Mouse (Mus musculus) embryonic facial prominence, embryonic 11.5 days (tissue): ENCODE results near the gene Gga1. TPM values are rescaled to one million over a fixed set of nuclear protein-coding genes. Genes with fewer than 3 reads are reported as not detected.

Experiments used
- ATAC-seq: fragments of 200-750 bp; cut with Nextera tagmentation; replicated peaks from 2 replicates; pipeline ENCODE4 v1.8.0; 2017; ENCODE audit warnings: low read depth; ENCODE audit not compliant: insufficient number of reproducible peaks, low FRiP score, low TSS enrichment
- DNase-seq: peaks from one replicate; pipeline ENCODE4 v3.0.0-alpha.2; 2015; ENCODE audit warnings: low spot score
- H3K27ac ChIP-seq: fragments of 300-500 bp; sonication (generic); replicated peaks from 2 replicates; pipeline ENCODE4 v1.5.1; 2014; ENCODE audit warnings: mild to moderate bottlenecking, low read depth, low read length, control low read depth
- H3K27me3 ChIP-seq: fragments of 300-500 bp; sonication (generic); 2 replicates; pipeline ENCODE4 v1.6.1; 2014; ENCODE audit warnings: mild to moderate bottlenecking, low read length, moderate library complexity, mixed read lengths; ENCODE audit not compliant: control insufficient read depth, insufficient read depth
- H3K36me3 ChIP-seq: fragments of 300-500 bp; sonication (generic); replicated peaks from 2 replicates; pipeline ENCODE4 v1.6.1; 2014; ENCODE audit warnings: low read depth, mild to moderate bottlenecking, low read length, moderate library complexity, mixed read lengths; ENCODE audit not compliant: control insufficient read depth, insufficient read depth
- H3K4me1 ChIP-seq: fragments of 300-500 bp; sonication (generic); 2 replicates; pipeline ENCODE4 v1.6.1; 2014; ENCODE audit warnings: low read length, mixed read lengths; ENCODE audit not compliant: control insufficient read depth, insufficient read depth
- H3K4me2 ChIP-seq: fragments of 300-500 bp; sonication (generic); 2 replicates; pipeline ENCODE4 v1.6.1; 2014; ENCODE audit warnings: low read depth, mild to moderate bottlenecking, control low read depth, low read length, moderate library complexity
- H3K4me3 ChIP-seq: fragments of 300-500 bp; sonication (generic); 2 replicates; pipeline ENCODE4 v1.5.1; 2014; ENCODE audit warnings: low read depth, low read length, control low read depth
- H3K9ac ChIP-seq: fragments of 300-500 bp; sonication (generic); replicated peaks from 2 replicates; pipeline ENCODE4 v1.6.1; 2014; ENCODE audit warnings: mild to moderate bottlenecking, control low read depth, low read length
- H3K9me3 ChIP-seq: fragments of 300-500 bp; sonication (generic); replicated peaks from 2 replicates; pipeline ENCODE4 v1.6.1; 2016; ENCODE audit warnings: mild to moderate bottlenecking, low read length, inconsistent platforms, mixed read lengths; ENCODE audit not compliant: control insufficient read depth
- WGBS: fragments of 180-500 bp; shearing (Covaris S2); extraction: QIAGEN DNeasy Blood & Tissue Kit; methylation state at CpG from one replicate; pipeline ENCODE4 v1.1.7; 2014; 5-methylcytosine and 5-hydroxymethylcytosine counted together
- polyA plus RNA-seq: library from polyadenylated mRNA; unstranded; fragments of >200 nt; fragmentation: Nextera tagmentation; extraction: Ambion mirVana; gene quantifications from 2 replicates; pipeline ENCODE4 v1.2.1, GENCODE M21; 2014

Gga1 gene
- polyA plus RNA-seq, 1 experiment from 2014 or later, result 21.1 TPM

- no peak overlapping the region for H3K4me3 ChIP-seq
- no peaks in the 10 kb centered on the region for H3K27me3 ChIP-seq
- H3K4me1 ChIP-seq, result no peaks in the 10 kb centered on the region
- H3K36me3 ChIP-seq, result no peaks in the 10 kb centered on the region
- ATAC-seq, result no peak
- H3K27ac ChIP-seq, result no peak overlapping the region
- H3K9ac ChIP-seq, result no peak overlapping the region
- no peak for DNase-seq
- WGBS, result 66% methylated on average over 4 of the region's 4 CpGs
- H3K9me3 ChIP-seq, result no peaks in the 10 kb centered on the region
- no peak overlapping the region for H3K4me2 ChIP-seq
These were observed 17.7 kb upstream of the Gga1 start for GRCm38 (mm10) chr15:78859311-78859710.

GRCm38 (mm10) chr15:78859714-78860113 is 17.3 kb upstream of the Gga1 start:
- 68% methylated on average over 6 of the region's 6 CpGs for WGBS
- Histone ChIP-seq H3K36me3 (no peaks in the 10 kb centered on the region), H3K9ac (no peak overlapping the region), H3K9me3 (no peaks in the 10 kb centered on the region), H3K4me2 (no peak overlapping the region), H3K27ac (no peak overlapping the region), H3K4me3 (no peak overlapping the region), H3K27me3 (no peaks in the 10 kb centered on the region), H3K4me1 (no peaks in the 10 kb centered on the region)
- ATAC-seq (no peak), DNase-seq (no peak)

GRCm38 (mm10) chr15:78862280-78862679 is 14.7 kb upstream of the Gga1 start:
- Histone ChIP-seq H3K27me3 (no peaks in the 10 kb centered on the region), H3K9ac (no peak overlapping the region), H3K4me1 (no peaks in the 10 kb centered on the region), H3K36me3 (no peaks in the 10 kb centered on the region), H3K9me3 (no peaks in the 10 kb centered on the region), H3K4me2 (no peak overlapping the region), H3K27ac (no peak overlapping the region), H3K4me3 (no peak overlapping the region)
- DNase-seq, result no peak
- ATAC-seq, result no peak
- WGBS, result 88% methylated on average over 5 of the region's 5 CpGs

- no peaks in the 10 kb centered on the region for H3K27me3 ChIP-seq
- H3K36me3 ChIP-seq, result no peaks in the 10 kb centered on the region
- no peak overlapping the region for H3K4me2 ChIP-seq
- no peak overlapping the region for H3K4me3 ChIP-seq
- H3K9ac ChIP-seq, result no peak overlapping the region
- WGBS, result 82% methylated on average over 2 of the region's 2 CpGs
- ATAC-seq (no peak), DNase-seq (no peak)
- no peak overlapping the region for H3K27ac ChIP-seq
- H3K4me1 ChIP-seq, result no peaks in the 10 kb centered on the region
- no peaks in the 10 kb centered on the region for H3K9me3 ChIP-seq
These were observed 13.8 kb upstream of the Gga1 start for GRCm38 (mm10) chr15:78863154-78863553.

- no peak overlapping the region for H3K27ac ChIP-seq
- H3K4me1 ChIP-seq, result peaks cover 2% of the 10 kb centered on the region
- WGBS, result 45% methylated on average over 13 of the region's 13 CpGs
- H3K9me3 ChIP-seq, result no peaks in the 10 kb centered on the region
- ATAC-seq (no peak), DNase-seq (no peak)
- H3K36me3 ChIP-seq, result no peaks in the 10 kb centered on the region
- no peaks in the 10 kb centered on the region for H3K27me3 ChIP-seq
- H3K9ac ChIP-seq, result no peak overlapping the region
- no peak overlapping the region for H3K4me2 ChIP-seq
- no peak overlapping the region for H3K4me3 ChIP-seq
These were observed 13.1 kb upstream of the Gga1 start for GRCm38 (mm10) chr15:78863852-78864253.

GRCm38 (mm10) chr15:78868398-78868797 is 8.6 kb upstream of the Gga1 start:
- H3K36me3 ChIP-seq, result no peaks in the 10 kb centered on the region
- no peak; the same call in 1 of the 2 replicates for ATAC-seq
- H3K4me3 ChIP-seq, result no peak overlapping the region
- H3K4me2 ChIP-seq, result peak overlapping the region; percentile 10
- no peak overlapping the region for H3K9ac ChIP-seq
- peak overlapping the region; percentile 47; the same call in 1 of the 2 replicates for H3K27ac ChIP-seq
- peak; percentile 79 for DNase-seq
- no peaks in the 10 kb centered on the region for H3K27me3 ChIP-seq
- H3K9me3 ChIP-seq, result no peaks in the 10 kb centered on the region
- 12% methylated on average over 9 of the region's 9 CpGs for WGBS
- H3K4me1 ChIP-seq, result peaks cover 2% of the 10 kb centered on the region

GRCm38 (mm10) chr15:78868826-78869233 is 8.2 kb upstream of the Gga1 start:
- 60% methylated on average over 7 of the region's 7 CpGs for WGBS
- Histone ChIP-seq H3K4me3 (no peak overlapping the region), H3K4me2 (peak overlapping the region; percentile 10; the same call in 1 of the 2 replicates), H3K4me1 (peaks cover 2% of the 10 kb centered on the region), H3K27me3 (no peaks in the 10 kb centered on the region), H3K9me3 (no peaks in the 10 kb centered on the region), H3K36me3 (no peaks in the 10 kb centered on the region), H3K9ac (no peak overlapping the region), H3K27ac (peak overlapping the region; percentile 35; the same call in 1 of the 2 replicates)
- ATAC-seq (0 out of 2 replicates have a peak, but pooled peaks have one; percentile 20), DNase-seq (no peak)

GRCm38 (mm10) chr15:78869775-78870174 is 7.2 kb upstream of the Gga1 start:
- no peaks in the 10 kb centered on the region for H3K36me3 ChIP-seq
- WGBS, result 22% methylated on average over 6 of the region's 6 CpGs
- no peak for ATAC-seq
- H3K9me3 ChIP-seq, result no peaks in the 10 kb centered on the region
- DNase-seq, result peak; percentile 77
- H3K4me1 ChIP-seq, result peaks cover 2% of the 10 kb centered on the region
- H3K27me3 ChIP-seq, result no peaks in the 10 kb centered on the region
- H3K9ac ChIP-seq, result no peak overlapping the region
- no peak overlapping the region for H3K4me2 ChIP-seq
- H3K4me3 ChIP-seq, result no peak overlapping the region
- H3K27ac ChIP-seq, result no peak overlapping the region
